Mouse (Mus musculus): Measurements from ENCODE around the gene Ank3.

Ank3 gene

GRCm38 (mm10) chr10:69398197-69398762 is 293 bp upstream of the Ank3 start:
- in situ Hi-C loops (cut with MboI; ENCODE audit: low pct_unique_long_range_greater_than_20kb in 1 of 2, low sequenced_read_pairs in 2 of 2, unreplicated experiment in 1 of 2): no loop called here

- in situ Hi-C loops (cut with MboI; ENCODE audit: low pct_unique_long_range_greater_than_20kb in 1 of 2, low sequenced_read_pairs in 2 of 2, unreplicated experiment in 1 of 2): no loop called here
These were observed 1.3 kb downstream of the Ank3 start for GRCm38 (mm10) chr10:69399814-69400385.

GRCm38 (mm10) chr10:69405431-69405830 is 6.9 kb downstream of the Ank3 start:
- in situ Hi-C loops (cut with MboI; ENCODE audit: low pct_unique_long_range_greater_than_20kb in 1 of 2, low sequenced_read_pairs in 2 of 2, unreplicated experiment in 1 of 2): no loop called here

- in situ Hi-C loops (cut with MboI; ENCODE audit: low pct_unique_long_range_greater_than_20kb in 1 of 2, low sequenced_read_pairs in 2 of 2, unreplicated experiment in 1 of 2): no loop called here
These were observed 16.3 kb downstream of the Ank3 start for GRCm38 (mm10) chr10:69414888-69415287.

GRCm38 (mm10) chr10:69418716-69419115 is 20.1 kb downstream of the Ank3 start:
- in situ Hi-C loops (cut with MboI; ENCODE audit: low pct_unique_long_range_greater_than_20kb in 1 of 2, low sequenced_read_pairs in 2 of 2, unreplicated experiment in 1 of 2): no loop called here

- in situ Hi-C loops (cut with MboI; ENCODE audit: low pct_unique_long_range_greater_than_20kb in 1 of 2, low sequenced_read_pairs in 2 of 2, unreplicated experiment in 1 of 2): loop anchor here in 1 of 2 experiments (5.0 kb wide), 1 partner anchor 43 kb away; no protein-coding TSS in a partner anchor
These were observed 21.7 kb downstream of the Ank3 start for GRCm38 (mm10) chr10:69420306-69420705.

GRCm38 (mm10) chr10:69424051-69424450 is 25.5 kb downstream of the Ank3 start:
- in situ Hi-C loops (cut with MboI; ENCODE audit: low pct_unique_long_range_greater_than_20kb in 1 of 2, low sequenced_read_pairs in 2 of 2, unreplicated experiment in 1 of 2): loop anchor here in 1 of 2 experiments (5.0 kb wide), 1 partner anchor 47 kb away; no protein-coding TSS in a partner anchor

GRCm38 (mm10) chr10:69430138-69430537 is 31.6 kb downstream of the Ank3 start:
- in situ Hi-C loops (cut with MboI; ENCODE audit: low pct_unique_long_range_greater_than_20kb in 1 of 2, low sequenced_read_pairs in 2 of 2, unreplicated experiment in 1 of 2): no loop called here

- in situ Hi-C loops (cut with MboI; ENCODE audit: low pct_unique_long_range_greater_than_20kb in 1 of 2, low sequenced_read_pairs in 2 of 2, unreplicated experiment in 1 of 2): no loop called here
These were observed 32.5 kb downstream of the Ank3 start for GRCm38 (mm10) chr10:69431101-69431500.

GRCm38 (mm10) chr10:69435213-69435612 is 36.6 kb downstream of the Ank3 start:
- in situ Hi-C loops (cut with MboI; ENCODE audit: low pct_unique_long_range_greater_than_20kb in 1 of 2, low sequenced_read_pairs in 2 of 2, unreplicated experiment in 1 of 2): no loop called here

- in situ Hi-C loops (cut with MboI; ENCODE audit: low pct_unique_long_range_greater_than_20kb in 1 of 2, low sequenced_read_pairs in 2 of 2, unreplicated experiment in 1 of 2): no loop called here
These were observed 40.9 kb downstream of the Ank3 start for GRCm38 (mm10) chr10:69439449-69439848.

GRCm38 (mm10) chr10:69444546-69444945 is 46.0 kb downstream of the Ank3 start:
- in situ Hi-C loops (cut with MboI; ENCODE audit: low pct_unique_long_range_greater_than_20kb in 1 of 2, low sequenced_read_pairs in 2 of 2, unreplicated experiment in 1 of 2): no loop called here

- in situ Hi-C loops (cut with MboI; ENCODE audit: low pct_unique_long_range_greater_than_20kb in 1 of 2, low sequenced_read_pairs in 2 of 2, unreplicated experiment in 1 of 2): no loop called here
These were observed 47.4 kb downstream of the Ank3 start for GRCm38 (mm10) chr10:69445951-69446350.

GRCm38 (mm10) chr10:69446566-69446965 is 48.0 kb downstream of the Ank3 start:
- in situ Hi-C loops (cut with MboI; ENCODE audit: low pct_unique_long_range_greater_than_20kb in 1 of 2, low sequenced_read_pairs in 2 of 2, unreplicated experiment in 1 of 2): no loop called here

- in situ Hi-C loops (cut with MboI; ENCODE audit: low pct_unique_long_range_greater_than_20kb in 1 of 2, low sequenced_read_pairs in 2 of 2, unreplicated experiment in 1 of 2): no loop called here
These were observed 48.7 kb downstream of the Ank3 start for GRCm38 (mm10) chr10:69447308-69447707.

GRCm38 (mm10) chr10:69448174-69448573 is 49.6 kb downstream of the Ank3 start:
- in situ Hi-C loops (cut with MboI; ENCODE audit: low pct_unique_long_range_greater_than_20kb in 1 of 2, low sequenced_read_pairs in 2 of 2, unreplicated experiment in 1 of 2): no loop called here

- in situ Hi-C loops (cut with MboI; ENCODE audit: low pct_unique_long_range_greater_than_20kb in 1 of 2, low sequenced_read_pairs in 2 of 2, unreplicated experiment in 1 of 2): loop anchor here in 1 of 2 experiments (5.0 kb wide), 1 partner anchor 76 kb away; no protein-coding TSS in a partner anchor
These were observed 52.4 kb downstream of the Ank3 start for GRCm38 (mm10) chr10:69451006-69451405.

- in situ Hi-C loops (cut with MboI; ENCODE audit: low pct_unique_long_range_greater_than_20kb in 1 of 2, low sequenced_read_pairs in 2 of 2, unreplicated experiment in 1 of 2): loop anchor here in 1 of 2 experiments (5.0 kb wide), 1 partner anchor 75 kb away; no protein-coding TSS in a partner anchor
These were observed 53.8 kb downstream of the Ank3 start for GRCm38 (mm10) chr10:69452180-69452977.

GRCm38 (mm10) chr10:69453531-69453930 is 55.0 kb downstream of the Ank3 start:
- in situ Hi-C loops (cut with MboI; ENCODE audit: low pct_unique_long_range_greater_than_20kb in 1 of 2, low sequenced_read_pairs in 2 of 2, unreplicated experiment in 1 of 2): loop anchor here in 1 of 2 experiments (5.0 kb wide), 1 partner anchor 74 kb away; no protein-coding TSS in a partner anchor

Data from mouse embryonic stem cell (cell line).